Mouse (Mus musculus): ENCODE measurements around the gene Tardbp. TPM values are rescaled to one million over a fixed set of nuclear protein-coding genes. Genes with fewer than 3 reads are reported as not detected.

Gene Tardbp
- polyA plus RNA-seq, 1 experiment from 2014 or later, result 80.4 TPM

GRCm38 (mm10) chr4:148583257-148583656 lies 43.6 kb downstream of the Tardbp start:
- Histone ChIP-seq H3K9me3 (ENCODE audit: control insufficient read depth, low read length) (no peaks in the 10 kb centered on the region), H3K27me3 (ENCODE audit: control insufficient read depth, insufficient read depth, low read length) (no peaks in the 10 kb centered on the region), H3K9ac (no peak overlapping the region), H3K36me3 (replicated peaks; ENCODE audit: control insufficient read depth, insufficient read depth) (peaks cover 52% of the 10 kb centered on the region), H3K4me2 (replicated peaks) (no peak overlapping the region), H3K27ac (no peak overlapping the region), H3K4me3 (replicated peaks; ENCODE audit: low read length) (no peak overlapping the region), H3K4me1 (replicated peaks; ENCODE audit: control insufficient read depth, insufficient read depth, low read length) (no peaks in the 10 kb centered on the region)
- no peak for DNase-seq (ENCODE audit: low spot score)
- ATAC-seq (ENCODE audit: low FRiP score), result no peak
- 80% methylated on average over 4 of the region's 4 CpGs for WGBS

GRCm38 (mm10) chr4:148581422-148581821 lies 45.4 kb downstream of the Tardbp start:
- no peaks in the 10 kb centered on the region for H3K9me3 ChIP-seq (ENCODE audit: control insufficient read depth, low read length)
- 93% methylated on average over 5 of the region's 5 CpGs for WGBS
- H3K4me1 ChIP-seq (replicated peaks; ENCODE audit: control insufficient read depth, insufficient read depth, low read length), result no peaks in the 10 kb centered on the region
- no peaks in the 10 kb centered on the region for H3K27me3 ChIP-seq (ENCODE audit: control insufficient read depth, insufficient read depth, low read length)
- H3K4me3 ChIP-seq (replicated peaks; ENCODE audit: low read length), result no peak overlapping the region
- DNase-seq (ENCODE audit: low spot score) (no peak), ATAC-seq (ENCODE audit: low FRiP score) (no peak)
- no peak overlapping the region for H3K9ac ChIP-seq
- no peak overlapping the region for H3K4me2 ChIP-seq (replicated peaks)
- no peak overlapping the region for H3K27ac ChIP-seq
- peaks cover 70% of the 10 kb centered on the region for H3K36me3 ChIP-seq (replicated peaks; ENCODE audit: control insufficient read depth, insufficient read depth)

GRCm38 (mm10) chr4:148580765-148581164 lies 46.1 kb downstream of the Tardbp start:
- Histone ChIP-seq H3K27me3 (ENCODE audit: control insufficient read depth, insufficient read depth, low read length) (no peaks in the 10 kb centered on the region), H3K9ac (no peak overlapping the region), H3K36me3 (replicated peaks; ENCODE audit: control insufficient read depth, insufficient read depth) (peaks cover 77% of the 10 kb centered on the region), H3K4me2 (replicated peaks) (no peak overlapping the region), H3K4me3 (replicated peaks; ENCODE audit: low read length) (no peak overlapping the region), H3K4me1 (replicated peaks; ENCODE audit: control insufficient read depth, insufficient read depth, low read length) (no peaks in the 10 kb centered on the region), H3K27ac (no peak overlapping the region), H3K9me3 (ENCODE audit: control insufficient read depth, low read length) (no peaks in the 10 kb centered on the region)
- no peak for DNase-seq (ENCODE audit: low spot score)
- no peak for ATAC-seq (ENCODE audit: low FRiP score)
- WGBS, result 92% methylated on average over 9 of the region's 9 CpGs

- no peak for ATAC-seq (ENCODE audit: low FRiP score)
- no peaks in the 10 kb centered on the region for H3K4me1 ChIP-seq (replicated peaks; ENCODE audit: control insufficient read depth, insufficient read depth, low read length)
- no peak overlapping the region for H3K27ac ChIP-seq
- no peak overlapping the region for H3K4me3 ChIP-seq (replicated peaks; ENCODE audit: low read length)
- H3K36me3 ChIP-seq (replicated peaks; ENCODE audit: control insufficient read depth, insufficient read depth), result peaks cover 100% of the 10 kb centered on the region
- no peak for DNase-seq (ENCODE audit: low spot score)
- no peaks in the 10 kb centered on the region for H3K9me3 ChIP-seq (ENCODE audit: control insufficient read depth, low read length)
- H3K4me2 ChIP-seq (replicated peaks), result no peak overlapping the region
- H3K27me3 ChIP-seq (ENCODE audit: control insufficient read depth, insufficient read depth, low read length), result no peaks in the 10 kb centered on the region
- no peak overlapping the region for H3K9ac ChIP-seq
- WGBS, result 96% methylated on average over 7 of the region's 7 CpGs
Observed at GRCm38 (mm10) chr4:148573222-148573621, 53.6 kb downstream of the Tardbp start.

- Histone ChIP-seq H3K4me1 (replicated peaks; ENCODE audit: control insufficient read depth, insufficient read depth, low read length) (no peaks in the 10 kb centered on the region), H3K4me2 (replicated peaks) (no peak overlapping the region), H3K27ac (no peak overlapping the region), H3K9me3 (ENCODE audit: control insufficient read depth, low read length) (no peaks in the 10 kb centered on the region), H3K27me3 (ENCODE audit: control insufficient read depth, insufficient read depth, low read length) (no peaks in the 10 kb centered on the region), H3K9ac (no peak overlapping the region), H3K4me3 (replicated peaks; ENCODE audit: low read length) (no peak overlapping the region), H3K36me3 (replicated peaks; ENCODE audit: control insufficient read depth, insufficient read depth) (peaks cover 100% of the 10 kb centered on the region)
- no peak for ATAC-seq (ENCODE audit: low FRiP score)
- no peak for DNase-seq (ENCODE audit: low spot score)
- WGBS, result 98% methylated on average over 9 of the region's 9 CpGs
Observed at GRCm38 (mm10) chr4:148570693-148571295, 56.0 kb downstream of the Tardbp start.

GRCm38 (mm10) chr4:148570138-148570537 lies 56.7 kb downstream of the Tardbp start:
- ATAC-seq (ENCODE audit: low FRiP score) (no peak), DNase-seq (ENCODE audit: low spot score) (no peak)
- Histone ChIP-seq H3K36me3 (replicated peaks; ENCODE audit: control insufficient read depth, insufficient read depth) (peaks cover 100% of the 10 kb centered on the region), H3K4me2 (replicated peaks) (no peak overlapping the region), H3K27me3 (ENCODE audit: control insufficient read depth, insufficient read depth, low read length) (no peaks in the 10 kb centered on the region), H3K4me3 (replicated peaks; ENCODE audit: low read length) (no peak overlapping the region), H3K27ac (no peak overlapping the region), H3K4me1 (replicated peaks; ENCODE audit: control insufficient read depth, insufficient read depth, low read length) (no peaks in the 10 kb centered on the region), H3K9ac (no peak overlapping the region), H3K9me3 (ENCODE audit: control insufficient read depth, low read length) (no peaks in the 10 kb centered on the region)
- WGBS, result 89% methylated on average over 10 of the region's 10 CpGs

GRCm38 (mm10) chr4:148563595-148563994 lies 63.2 kb downstream of the Tardbp start:
- Histone ChIP-seq H3K9me3 (ENCODE audit: control insufficient read depth, low read length) (no peaks in the 10 kb centered on the region), H3K4me2 (replicated peaks) (no peak overlapping the region), H3K27me3 (ENCODE audit: control insufficient read depth, insufficient read depth, low read length) (no peaks in the 10 kb centered on the region), H3K36me3 (replicated peaks; ENCODE audit: control insufficient read depth, insufficient read depth) (peaks cover 87% of the 10 kb centered on the region), H3K27ac (no peak overlapping the region), H3K4me3 (replicated peaks; ENCODE audit: low read length) (no peak overlapping the region), H3K4me1 (replicated peaks; ENCODE audit: control insufficient read depth, insufficient read depth, low read length) (peaks cover 6% of the 10 kb centered on the region), H3K9ac (no peak overlapping the region)
- ATAC-seq (ENCODE audit: low FRiP score), result no peak
- WGBS, result 93% methylated on average over 12 of the region's 12 CpGs
- DNase-seq (ENCODE audit: low spot score), result no peak

GRCm38 (mm10) chr4:148562676-148563075 lies 64.1 kb downstream of the Tardbp start:
- DNase-seq (ENCODE audit: low spot score), result no peak

More at GRCm38 (mm10) chr4:148562676-148563075, 64.1 kb downstream of the Tardbp start:
- Histone ChIP-seq H3K27me3 (ENCODE audit: control insufficient read depth, insufficient read depth, low read length) (no peaks in the 10 kb centered on the region), H3K4me2 (replicated peaks) (no peak overlapping the region), H3K9ac (no peak overlapping the region), H3K27ac (no peak overlapping the region), H3K4me1 (replicated peaks; ENCODE audit: control insufficient read depth, insufficient read depth, low read length) (peaks cover 6% of the 10 kb centered on the region), H3K36me3 (replicated peaks; ENCODE audit: control insufficient read depth, insufficient read depth) (peaks cover 78% of the 10 kb centered on the region), H3K4me3 (replicated peaks; ENCODE audit: low read length) (no peak overlapping the region), H3K9me3 (ENCODE audit: control insufficient read depth, low read length) (no peaks in the 10 kb centered on the region)
- no peak for ATAC-seq (ENCODE audit: low FRiP score)
- 95% methylated on average over 17 of the region's 17 CpGs for WGBS

Measured in hindbrain, embryonic 14.5 days (tissue).